Mouse (Mus musculus) liver, adult 2 months (tissue): ENCODE measurements around the gene Dusp18. TPM values are rescaled to one million over a fixed set of nuclear protein-coding genes. Genes with fewer than 3 reads are reported as not detected.
"Not testable (repeated sequence)": the region's sequence is repeated elsewhere in the genome, so short reads cannot be mapped to it uniquely, and the experiment has no call there.

Source experiments
- DNase-seq: peaks from one replicate; pipeline ENCODE4 v3.0.0-alpha.2; 2011; ENCODE audit warnings: low read depth, low spot score; ENCODE audit errors: extremely low read depth
- H3K27ac ChIP-seq: fragments of 200-500 bp; replicated peaks from 2 replicates; pipeline ENCODE4 v1.5.1; 2012; ENCODE audit warnings: low read depth, mild to moderate bottlenecking, control low read depth, inconsistent platforms, low read length; ENCODE audit not compliant: insufficient read depth
- H3K27me3 ChIP-seq: fragments of 200-500 bp; 2 replicates; pipeline ENCODE4 v1.6.1; 2012; ENCODE audit warnings: mild to moderate bottlenecking, moderate library complexity, low read length, inconsistent platforms; ENCODE audit not compliant: control insufficient read depth, insufficient read depth
- H3K36me3 ChIP-seq: fragments of 200-500 bp; 2 replicates; pipeline ENCODE4 v1.6.1; 2012; ENCODE audit warnings: low read length, inconsistent platforms; ENCODE audit not compliant: control insufficient read depth, insufficient read depth
- H3K4me1 ChIP-seq: fragments of 200-500 bp; 2 replicates; pipeline ENCODE4 v1.6.1; 2011; ENCODE audit warnings: low read length; ENCODE audit not compliant: control insufficient read depth, insufficient read depth
- H3K4me3 ChIP-seq: fragments of 200-500 bp; 2 replicates; pipeline ENCODE4 v1.5.1; 2011; ENCODE audit warnings: low read depth, mild to moderate bottlenecking, control low read depth, low read length, moderate library complexity; ENCODE audit not compliant: insufficient read depth
- H3K79me2 ChIP-seq: fragments of 200-500 bp; 2 replicates; pipeline ENCODE4 v1.6.1; 2012; ENCODE audit warnings: inconsistent platforms, mild to moderate bottlenecking, low read length, moderate library complexity; ENCODE audit not compliant: control insufficient read depth, insufficient read depth
- H3K9ac ChIP-seq: fragments of 200-500 bp; 2 replicates; pipeline ENCODE4 v1.6.1; 2012; ENCODE audit warnings: low read depth, mild to moderate bottlenecking, control low read depth, inconsistent platforms, low read length
- CTCF ChIP-seq: fragments of 200-500 bp; IDR thresholded peaks from 2 replicates; pipeline ENCODE4 v1.5.1; 2011; ENCODE audit warnings: low read depth, low read length, control low read depth
- POLR2A ChIP-seq: fragments of 200-500 bp; IDR thresholded peaks from 2 replicates; pipeline ENCODE4 v1.6.1; 2011; ENCODE audit warnings: low read length, control low read depth; ENCODE audit not compliant: insufficient read depth; ENCODE audit errors: extremely low read depth
- WGBS: fragments of 180-500 bp; shearing (Covaris S2); methylation state at CpG from one replicate; pipeline ENCODE4 v1.1.7; 2018; 5-methylcytosine and 5-hydroxymethylcytosine counted together
- polyA plus RNA-seq: library from polyadenylated mRNA; depleted of rRNA; stranded (reverse); fragments of >200 nt; gene quantifications from 2 replicates; pipeline ENCODE4 v1.2.3, GENCODE M21; 2012
- total RNA-seq: library from RNA; depleted of rRNA; stranded (reverse); fragments of >200 nt; gene quantifications from 2 replicates; pipeline ENCODE4 v1.2.3, GENCODE M21; 2014

Gene Dusp18
- total and polyA plus RNA-seq, 2 experiments = under 0.01 to 0.05 TPM

GRCm38 (mm10) chr11:3909236-3909635 lies 14.2 kb downstream of the Dusp18 start:
- H3K79me2 ChIP-seq = no peaks in the 10 kb centered on the region
- H3K4me3 ChIP-seq = no peak overlapping the region
- peaks cover 5% of the 10 kb centered on the region for H3K27me3 ChIP-seq
- DNase-seq = no peak
- WGBS = 84% methylated on average over 4 of the region's 4 CpGs
- peaks cover 3% of the 10 kb centered on the region; the same call in 1 of the 2 replicates for H3K4me1 ChIP-seq
- TF ChIP-seq CTCF (no peak), POLR2A (no peak)
- no peak overlapping the region for H3K27ac ChIP-seq
- H3K36me3 ChIP-seq = no peaks in the 10 kb centered on the region
- no peak overlapping the region for H3K9ac ChIP-seq

- no peaks in the 10 kb centered on the region for H3K79me2 ChIP-seq
- peaks cover 5% of the 10 kb centered on the region for H3K27me3 ChIP-seq
- WGBS = 86% methylated on average over 5 of the region's 5 CpGs
- no peaks in the 10 kb centered on the region for H3K36me3 ChIP-seq
- H3K9ac ChIP-seq = no peak overlapping the region
- DNase-seq = no peak
- TF ChIP-seq POLR2A (no peak), CTCF (no peak)
- H3K4me1 ChIP-seq = peaks cover 3% of the 10 kb centered on the region; the same call in 1 of the 2 replicates
- H3K27ac ChIP-seq = no peak overlapping the region
- no peak overlapping the region for H3K4me3 ChIP-seq
Measured at GRCm38 (mm10) chr11:3910513-3911310, 15.7 kb downstream of the Dusp18 start.

GRCm38 (mm10) chr11:3911440-3911839 lies 16.4 kb downstream of the Dusp18 start:
- H3K79me2 ChIP-seq, H3K27ac ChIP-seq, H3K9ac ChIP-seq, DNase-seq, H3K4me1 ChIP-seq, H3K27me3 ChIP-seq, H3K36me3 ChIP-seq, H3K4me3 ChIP-seq: not testable (repeated sequence)
- WGBS = 95% methylated on average over 6 of the region's 6 CpGs

GRCm38 (mm10) chr11:3912100-3912874 lies 17.2 kb downstream of the Dusp18 start:
- H3K9ac ChIP-seq = peak overlapping the region; percentile 32; the same call in 1 of the 2 replicates
- no peaks in the 10 kb centered on the region for H3K36me3 ChIP-seq
- H3K4me3 ChIP-seq = peak overlapping the region; percentile 58; the same call in 1 of the 2 replicates
- DNase-seq = no peak
- no peak for TF ChIP-seq POLR2A
- TF ChIP-seq CTCF = no peak
- 60% methylated on average over 19 of the region's 19 CpGs for WGBS
- H3K79me2 ChIP-seq = no peaks in the 10 kb centered on the region
- H3K4me1 ChIP-seq = peaks cover 3% of the 10 kb centered on the region; the same call in 1 of the 2 replicates
- peaks cover 5% of the 10 kb centered on the region for H3K27me3 ChIP-seq
- H3K27ac ChIP-seq = no peak overlapping the region

GRCm38 (mm10) chr11:3912875-3913271 lies 17.8 kb downstream of the Dusp18 start:
- no peak overlapping the region for H3K27ac ChIP-seq
- H3K4me1 ChIP-seq = peaks cover 3% of the 10 kb centered on the region; the same call in 1 of the 2 replicates
- WGBS = 19% methylated on average over 16 of the region's 16 CpGs
- H3K36me3 ChIP-seq = no peaks in the 10 kb centered on the region
- TF ChIP-seq POLR2A (no peak), CTCF (no peak)
- peaks cover 5% of the 10 kb centered on the region for H3K27me3 ChIP-seq
- no peak for DNase-seq
- no peaks in the 10 kb centered on the region for H3K79me2 ChIP-seq
- H3K4me3 ChIP-seq = peak overlapping the region; percentile 58; the same call in 1 of the 2 replicates
- peak overlapping the region; percentile 32 for H3K9ac ChIP-seq
